Mouse (Mus musculus) spleen, adult 2 months (tissue): Measurements from ENCODE around the gene Tbc1d17. TPM values are rescaled to one million over a fixed set of nuclear protein-coding genes. Genes with fewer than 3 reads are reported as not detected.

Source experiments
- DNase-seq, 2 experiments: peaks; one replicate each; pipeline versions ENCODE4 v3.0.0 to v3.0.0-alpha.2; 2012 to 2021; ENCODE audit warnings: low spot score in 2 of 2, low read depth in 1 of 2
- H3K27ac ChIP-seq: fragments of 200-500 bp; 2 replicates; pipeline ENCODE4 v1.5.1; 2012; ENCODE audit warnings: low read length, inconsistent platforms; ENCODE audit not compliant: insufficient read depth
- H3K27me3 ChIP-seq: fragments of 200-500 bp; 2 replicates; pipeline ENCODE4 v1.6.1; 2012; ENCODE audit warnings: mild to moderate bottlenecking, moderate library complexity, low read length, inconsistent platforms; ENCODE audit not compliant: control insufficient read depth, insufficient read depth
- H3K36me3 ChIP-seq: fragments of 200-500 bp; 2 replicates; pipeline ENCODE4 v1.6.1; 2012; ENCODE audit warnings: mild to moderate bottlenecking, low read length, inconsistent platforms; ENCODE audit not compliant: control insufficient read depth, insufficient read depth
- H3K4me1 ChIP-seq: fragments of 200-500 bp; 2 replicates; pipeline ENCODE4 v1.6.1; 2011; ENCODE audit warnings: inconsistent platforms; ENCODE audit not compliant: control insufficient read depth, insufficient read depth, insufficient read length
- H3K4me3 ChIP-seq: fragments of 200-500 bp; 2 replicates; pipeline ENCODE4 v1.5.1; 2011; ENCODE audit warnings: mild to moderate bottlenecking, inconsistent platforms; ENCODE audit not compliant: insufficient read depth, insufficient read length; ENCODE audit errors: extremely low read depth
- CTCF ChIP-seq: fragments of 200-500 bp; IDR thresholded peaks from 2 replicates; pipeline ENCODE4 v1.5.1; 2011; ENCODE audit warnings: mild to moderate bottlenecking, inconsistent platforms; ENCODE audit not compliant: insufficient read depth, insufficient read length, insufficient replicate concordance; ENCODE audit errors: extremely low read depth
- POLR2A ChIP-seq: fragments of 200-500 bp; IDR thresholded peaks from 2 replicates; pipeline ENCODE4 v1.6.1; 2011; ENCODE audit warnings: low read depth, low read length, inconsistent platforms
- whole genome bisulfite sequencing: fragments of 180-500 bp; shearing (Covaris S2); methylation state at CpG from one replicate; pipeline ENCODE4 v1.1.7; 2018; 5-methylcytosine and 5-hydroxymethylcytosine counted together
- polyA plus RNA-seq: library from polyadenylated mRNA; depleted of rRNA; stranded (reverse); fragments of >200 nt; gene quantifications from 2 replicates; pipeline ENCODE4 v1.2.3, GENCODE M21; 2012

The Tbc1d17 gene
- polyA plus RNA-seq, 1 experiment = 68.4 TPM

- Histone ChIP-seq H3K27ac (peak overlapping the region; percentile 65), H3K27me3 (no peaks in the 10 kb centered on the region), H3K4me3 (peak overlapping the region; percentile 46), H3K4me1 (peaks cover 45% of the 10 kb centered on the region), H3K36me3 (peaks cover 31% of the 10 kb centered on the region)
- DNase-seq = peak; percentile 45 to 78
- TF ChIP-seq POLR2A (peak; percentile 17), CTCF (no peak)
- 7% methylated on average over 58 of the region's 58 CpGs for WGBS
Observed at GRCm38 (mm10) chr7:44839491-44840191, 9.2 kb downstream of the Tbc1d17 start.

- Histone ChIP-seq H3K27ac (peak overlapping the region; percentile 65), H3K36me3 (peaks cover 27% of the 10 kb centered on the region), H3K4me3 (peak overlapping the region; percentile 46; the same call in 1 of the 2 replicates), H3K4me1 (peaks cover 49% of the 10 kb centered on the region), H3K27me3 (no peaks in the 10 kb centered on the region)
- TF ChIP-seq POLR2A (no peak), CTCF (no peak)
- WGBS = 11% methylated on average over 11 of the region's 11 CpGs
- DNase-seq = no peak
Observed at GRCm38 (mm10) chr7:44839171-44839490, 9.7 kb downstream of the Tbc1d17 start.

- peak overlapping the region; percentile 64; the same call in 1 of the 2 replicates for H3K4me3 ChIP-seq
- no peak for DNase-seq
- H3K27ac ChIP-seq = peak overlapping the region; percentile 95
- peaks cover 53% of the 10 kb centered on the region for H3K4me1 ChIP-seq
- peaks cover 17% of the 10 kb centered on the region for H3K36me3 ChIP-seq
- TF ChIP-seq POLR2A (no peak), CTCF (no peak)
- no peaks in the 10 kb centered on the region for H3K27me3 ChIP-seq
- WGBS = 77% methylated on average over 6 of the region's 6 CpGs
Observed at GRCm38 (mm10) chr7:44838073-44838472, 10.8 kb downstream of the Tbc1d17 start.

- H3K36me3 ChIP-seq = peaks cover 7% of the 10 kb centered on the region
- TF ChIP-seq CTCF (no peak), POLR2A (no peak)
- 53% methylated on average over 9 of the region's 9 CpGs for WGBS
- no peak for DNase-seq
- H3K4me3 ChIP-seq = peak overlapping the region; percentile 64
- H3K27ac ChIP-seq = peak overlapping the region; percentile 95
- peaks cover 53% of the 10 kb centered on the region for H3K4me1 ChIP-seq
- no peaks in the 10 kb centered on the region for H3K27me3 ChIP-seq
Observed at GRCm38 (mm10) chr7:44836423-44837053, 12.3 kb downstream of the Tbc1d17 start.

GRCm38 (mm10) chr7:44836016-44836404 is 12.9 kb downstream of the Tbc1d17 start:
- Histone ChIP-seq H3K4me3 (peak overlapping the region; percentile 64), H3K36me3 (peaks cover 6% of the 10 kb centered on the region)

GRCm38 (mm10) chr7:44835373-44836015 is 13.4 kb downstream of the Tbc1d17 start:
- H3K4me3 ChIP-seq = no peak overlapping the region
- H3K27ac ChIP-seq = peak overlapping the region; percentile 95
- 38% methylated on average over 1 of the region's 1 CpGs for WGBS
- H3K27me3 ChIP-seq = no peaks in the 10 kb centered on the region
- H3K4me1 ChIP-seq = peaks cover 49% of the 10 kb centered on the region
- TF ChIP-seq POLR2A (no peak), CTCF (no peak)
- peaks cover 5% of the 10 kb centered on the region; the same call in 1 of the 2 replicates for H3K36me3 ChIP-seq
- peak in 1 of 2 experiments; percentile 59 for DNase-seq

More at GRCm38 (mm10) chr7:44836016-44836404, 12.9 kb downstream of the Tbc1d17 start:
- DNase-seq = peak in 1 of 2 experiments; percentile 89
- TF ChIP-seq CTCF (no peak), POLR2A (peak; percentile 54; the same call in 1 of the 2 replicates)
- no peaks in the 10 kb centered on the region for H3K27me3 ChIP-seq
- H3K4me1 ChIP-seq = peaks cover 53% of the 10 kb centered on the region
- peak overlapping the region; percentile 95 for H3K27ac ChIP-seq
- 22% methylated on average over 3 of the region's 3 CpGs for WGBS
